Mouse (Mus musculus): ENCODE results near the gene Tbc1d20. TPM values are rescaled to one million over a fixed set of nuclear protein-coding genes. Genes with fewer than 3 reads are reported as not detected.

The Tbc1d20 gene
- total RNA-seq (2023) = 44.0 TPM

DNA sequence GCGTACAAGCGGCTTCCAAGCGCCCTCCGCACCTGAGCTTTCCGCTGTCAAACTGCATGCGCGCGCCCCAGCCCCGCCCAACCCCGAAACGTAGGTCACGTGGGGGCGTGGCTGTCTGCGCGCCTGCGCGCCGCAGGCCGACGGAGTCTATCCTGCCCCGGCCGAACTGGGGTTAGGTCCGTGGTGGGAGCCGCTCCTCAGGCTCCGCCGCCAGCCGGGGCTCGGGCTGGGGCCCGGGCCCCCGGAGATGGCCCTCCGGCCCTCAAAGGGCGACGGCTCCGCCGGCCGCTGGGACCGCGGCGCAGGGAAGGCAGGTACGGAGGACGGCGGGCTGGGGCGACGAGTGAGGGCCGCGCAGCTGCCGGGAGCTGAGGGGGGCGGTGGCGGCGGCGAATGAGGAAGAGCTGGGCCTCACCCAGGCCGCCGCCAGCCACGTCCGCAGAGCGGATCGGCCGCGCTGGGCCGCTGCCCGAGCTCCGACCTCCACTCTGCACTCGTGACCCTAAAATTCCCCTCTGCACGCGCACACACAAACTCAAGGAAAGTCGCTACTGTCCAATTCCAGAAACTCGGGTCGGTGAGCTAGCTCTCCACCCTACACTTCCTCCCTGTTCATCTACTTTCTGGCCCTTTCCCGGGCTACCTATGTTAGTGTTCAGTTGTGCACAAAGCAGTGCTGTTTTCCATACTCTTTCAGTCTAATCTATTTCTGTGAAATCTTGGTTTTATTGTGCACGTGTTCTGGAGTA, at the start of gene Tbc1d20:
Gene Tbc1d20 (plus strand): TSS at position 102 of the 749 bp plus-strand sequence.

GRCm38 (mm10) chr2:152332101-152332825, 38.6 kb downstream of the Tbc1d20 start, which contains the start of gene Rbck1:
TSS of gene Rbck1 (minus strand) at chr2:152332653.

GRCm38 (mm10) chr2:152343329-152344213, 49.9 kb downstream of the Tbc1d20 start, which contains the start of gene Trib3:
TSS of gene Trib3 (minus strand) at chr2:152344032.

Other genes with a start within 250 kb of the Tbc1d20 start
- not detected for gene Scrt2, start 212.3 kb upstream of the Tbc1d20 start, total RNA-seq (2023)
- 0.24 TPM for gene Srxn1, start 188.3 kb upstream of the Tbc1d20 start, total RNA-seq (2023)
- gene Tcf15, start 150.3 kb upstream of the Tbc1d20 start, total RNA-seq (2023) = not detected
- gene Csnk2a1, start 67.0 kb upstream of the Tbc1d20 start, total RNA-seq (2023) = 102 TPM
- 215 TPM for gene Rbck1, start 38.8 kb downstream of the Tbc1d20 start, total RNA-seq (2023)
- gene Trib3, start 50.2 kb downstream of the Tbc1d20 start, total RNA-seq (2023) = 10.8 TPM
- gene Nrsn2, start 82.8 kb downstream of the Tbc1d20 start, total RNA-seq (2023) = not detected
- gene Sox12, start 104.2 kb downstream of the Tbc1d20 start, total RNA-seq (2023) = 1.2 TPM
- gene Zcchc3, start 121.2 kb downstream of the Tbc1d20 start, total RNA-seq (2023) = 2.9 TPM
- not detected for gene 6820408C15Rik, start 121.8 kb downstream of the Tbc1d20 start, total RNA-seq (2023)
- not detected for gene Defb23, start 170.8 kb downstream of the Tbc1d20 start, total RNA-seq (2023)
- not detected for gene Defb20, start 183.2 kb downstream of the Tbc1d20 start, total RNA-seq (2023)
- not detected for gene Defb22, start 196.3 kb downstream of the Tbc1d20 start, total RNA-seq (2023)
- gene Defb26, start 217.9 kb downstream of the Tbc1d20 start, total RNA-seq (2023) = not detected
- gene Defb28, start 224.4 kb downstream of the Tbc1d20 start, total RNA-seq (2023) = not detected
- not detected for gene Defb29, start 246.3 kb downstream of the Tbc1d20 start, total RNA-seq (2023)

Data from CD8-positive naive resting alpha-beta T cell, adult 57 days (primary cell).